Mouse (Mus musculus) brain, adult 10 weeks (tissue): ENCODE measurements around the gene Fam71f1. TPM values are rescaled to one million over a fixed set of nuclear protein-coding genes. Genes with fewer than 3 reads are reported as not detected.

Source experiments
- polyA plus RNA-seq: library from polyadenylated mRNA; stranded (reverse); fragments of 350-450 nt; fragmentation: Illumina TruSeq; extraction: RNeasy Lipid Tissue Mini Kit (QIAGEN cat#74804); gene quantifications from one replicate; pipeline ENCODE4 v1.2.3, GENCODE M21; 2015; ENCODE audit warnings: low read depth, low replicate concordance

Gene Fam71f1
- not detected for polyA plus RNA-seq

DNA sequence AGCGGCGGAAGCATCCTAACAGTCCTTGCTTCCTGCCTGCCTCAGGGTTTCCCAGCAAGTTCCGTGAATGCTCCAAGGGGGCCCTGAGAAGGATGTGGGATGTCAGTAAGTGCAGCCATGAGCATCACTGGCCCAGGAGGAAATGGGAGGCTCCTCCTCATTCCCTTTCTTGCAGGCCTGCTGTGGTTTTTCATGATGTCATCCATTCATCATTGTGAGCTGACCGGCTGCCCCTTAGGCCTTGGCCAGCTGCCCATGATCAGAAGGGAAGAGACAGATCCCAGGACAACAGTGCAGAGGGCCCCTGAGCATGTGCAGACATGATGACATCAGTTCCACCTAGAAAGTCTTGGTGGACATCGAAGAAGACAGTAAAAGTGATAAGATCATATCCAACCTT, at the start of gene Fam71f1:
Fam71f1 (plus strand) TSS at position 262 of the 400 bp plus-strand sequence.

DNA sequence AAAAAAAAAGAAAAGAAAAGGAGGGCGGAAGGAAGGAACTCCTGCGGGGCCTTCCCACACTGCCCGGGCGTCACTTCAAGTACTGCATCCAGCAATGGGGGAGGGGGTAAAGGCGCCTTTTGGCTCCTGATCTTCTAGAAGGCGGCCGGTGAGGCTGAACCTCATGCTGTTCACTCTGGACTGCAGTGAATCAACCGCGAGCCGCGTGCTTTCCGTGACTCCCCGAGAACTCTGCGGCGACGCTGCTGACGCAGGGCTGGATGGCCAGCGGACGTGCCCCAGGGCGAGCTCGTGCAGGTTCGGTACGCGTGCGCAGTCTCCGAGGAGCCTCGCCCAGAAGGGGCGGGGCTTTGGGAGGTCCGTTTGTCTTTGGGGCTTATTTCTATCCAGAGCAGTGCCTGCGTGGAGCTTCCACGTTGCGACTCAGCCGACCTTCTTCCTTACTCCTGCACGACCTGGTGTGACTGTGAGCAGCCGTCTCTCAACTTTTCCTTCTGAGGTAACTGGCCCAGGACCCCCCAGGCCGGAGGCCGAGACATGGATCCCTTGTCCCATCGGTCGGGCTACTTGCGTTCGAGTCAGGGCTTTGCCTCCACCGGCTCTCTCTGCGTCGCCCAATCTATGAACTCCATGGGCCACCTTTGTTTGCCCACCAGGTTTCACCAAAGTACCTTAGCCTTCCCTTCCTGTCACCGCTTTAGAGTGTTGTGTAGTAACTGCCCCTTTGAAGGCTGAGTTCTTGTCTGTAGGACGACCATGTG, 46.4 kb upstream of the Fam71f1 start, which contains the start of gene Hilpda:
Hilpda (plus strand) TSS at position 177 of the 761 bp plus-strand sequence.

GRCm38 (mm10) chr6:29279293-29279692, 39.6 kb upstream of the Fam71f1 start, which contains the start of gene Fam71f2:
Gene Fam71f2, plus strand, starts transcription at chr6:29279593.

DNA sequence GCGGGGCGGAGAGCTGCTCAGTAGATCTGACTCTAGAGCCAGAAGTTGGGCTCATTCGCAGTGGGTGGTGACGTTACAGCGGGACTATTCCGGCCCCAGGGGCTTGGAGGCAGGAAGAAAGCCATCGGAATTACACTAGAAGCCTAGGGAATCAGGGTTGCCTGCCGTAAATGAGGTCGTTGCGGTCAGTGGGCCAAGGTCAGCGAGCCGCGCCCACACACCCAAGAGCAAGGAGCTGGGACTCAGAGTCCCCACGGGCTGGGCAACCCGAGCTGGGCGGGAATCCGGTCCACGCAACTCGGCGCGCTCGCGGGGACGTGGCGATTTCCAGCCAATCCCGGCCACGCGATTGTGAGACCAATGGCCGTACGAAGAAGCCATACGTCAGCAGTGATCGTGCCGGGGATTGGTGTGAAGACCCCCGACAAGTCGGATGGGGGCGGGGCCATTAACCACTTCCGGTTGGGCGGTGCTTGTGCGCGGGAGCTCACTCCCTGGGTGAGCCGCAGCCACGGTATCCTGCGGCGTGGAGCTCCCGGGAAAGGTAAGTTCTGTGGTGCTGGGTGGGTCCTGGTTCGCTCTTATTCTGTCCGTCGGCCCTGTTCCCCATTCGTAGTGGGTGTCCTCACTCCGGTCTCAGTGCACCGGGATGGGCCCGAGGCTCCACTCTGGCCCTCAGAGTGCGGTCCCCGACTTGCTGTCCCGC, 28.9 kb downstream of the Fam71f1 start, which contains the start of gene Calu:
Calu (plus strand) TSS at position 405 of the 706 bp plus-strand sequence.

Other genes with a start within 250 kb of the Fam71f1 start
- gene Rbm28, start 154.1 kb upstream of the Fam71f1 start, polyA plus RNA-seq = 41.4 TPM
- 1.5 TPM for gene Prrt4, start 139.6 kb upstream of the Fam71f1 start, polyA plus RNA-seq
- 49.9 TPM for gene Impdh1, start 102.8 kb upstream of the Fam71f1 start, polyA plus RNA-seq
- gene Hilpda, start 46.7 kb upstream of the Fam71f1 start, polyA plus RNA-seq = 14.4 TPM
- 1.3 TPM for gene Fam71f2, start 39.5 kb upstream of the Fam71f1 start, polyA plus RNA-seq
- gene Calu, start 28.9 kb downstream of the Fam71f1 start, polyA plus RNA-seq = 81.0 TPM
- not detected for gene Opn1sw, start 69.3 kb downstream of the Fam71f1 start, polyA plus RNA-seq
- 123 TPM for gene Ccdc136, start 77.2 kb downstream of the Fam71f1 start, polyA plus RNA-seq
- 0.92 TPM for gene Flnc, start 114.1 kb downstream of the Fam71f1 start, polyA plus RNA-seq
- 398 TPM for gene Atp6v1f, start 148.6 kb downstream of the Fam71f1 start, polyA plus RNA-seq
- gene Atp6v1fnb, start 152.3 kb downstream of the Fam71f1 start, polyA plus RNA-seq = not detected
- 1.1 TPM for gene Kcp, start 188.8 kb downstream of the Fam71f1 start, polyA plus RNA-seq
- 3.2 TPM for gene Irf5, start 207.5 kb downstream of the Fam71f1 start, polyA plus RNA-seq